Mouse (Mus musculus): ENCODE measurements around the gene Smtnl1. TPM values are rescaled to one million over a fixed set of nuclear protein-coding genes. Genes with fewer than 3 reads are reported as not detected.

Smtnl1 gene
- total and polyA plus RNA-seq, 3 experiments: 0.13 to 1.5 TPM; not detected in 1

- Histone ChIP-seq H3K4me1 (ENCODE audit: control insufficient read depth in 1 of 2, insufficient read depth in 2 of 2) (0 out of 4 replicates have a peak, but pooled peaks cover 0 to 5% of the 10 kb centered on the region in 2 experiments), H3K4me3 (replicated peaks in 1 of 3; ENCODE audit: low read depth in 2 of 3, low read length in 2 of 3, poor library complexity in 1 of 3) (no peak overlapping the region), H3K9ac (ENCODE audit: insufficient read depth, low read depth) (no peak overlapping the region), H3K27me3 (replicated peaks) (peaks cover 6% of the 10 kb centered on the region), H3K4me2 (ENCODE audit: insufficient read depth, low read depth, poor library complexity, severe bottlenecking) (peak overlapping the region; percentile 2; the same call in 1 of the 2 replicates), H3K79me2 (replicated peaks; ENCODE audit: control insufficient read depth, extremely low read depth, insufficient read depth, poor library complexity, severe bottlenecking) (no peaks in the 10 kb centered on the region), H3K36me3 (replicated peaks in 1 of 2; ENCODE audit: control insufficient read depth in 1 of 2, insufficient read depth in 1 of 2, low read length in 1 of 2) (no peaks in the 10 kb centered on the region), H3K9me3 (replicated peaks; ENCODE audit: low read length) (no peaks in the 10 kb centered on the region), H3K27ac (ENCODE audit: insufficient read depth, low read depth) (no peak overlapping the region)
- dilution Hi-C loops (cut with MboI; ENCODE audit: extremely low pct_ligation_motif_present, extremely low pct_unique_long_range_greater_than_20kb, low sequenced_read_pairs): no loop called here
- TF ChIP-seq ZNF384 (IDR thresholded peaks at IDR 0.05; ENCODE audit: low read depth, low read length): no peak
- 0 out of 2 replicates have a peak, but pooled peaks have one; percentile 42 for TF ChIP-seq MXI1 (IDR thresholded peaks at IDR 0.05; ENCODE audit: low read depth, low read length)
- no peak for TF ChIP-seq NELFE (IDR thresholded peaks at IDR 0.05; ENCODE audit: low read depth, low read length)
- 0 out of 2 replicates have a peak, but pooled peaks have one; percentile 30 for TF ChIP-seq EP300 (IDR thresholded peaks at IDR 0.05; ENCODE audit: low read length)
- TF ChIP-seq USF2 (conservative IDR thresholded peaks at IDR 0.05; ENCODE audit: low read depth, low read length): no peak
- TF ChIP-seq BHLHE40 (IDR thresholded peaks at IDR 0.05; ENCODE audit: low read depth, low read length): 0 out of 2 replicates have a peak, but pooled peaks have one; percentile 26
- no peak for DNase-seq (ENCODE audit: extremely low read depth)
- in situ Hi-C loops (cut with MboI; ENCODE audit: low pct_ligation_motif_present, low pct_unique_long_range_greater_than_20kb, low sequenced_read_pairs): no loop called here
Observed at GRCm38 (mm10) chr2:84761840-84762239, 60.6 kb downstream of the Smtnl1 start.

- H3K4me3 ChIP-seq (replicated peaks in 1 of 3; ENCODE audit: low read depth in 2 of 3, low read length in 2 of 3, poor library complexity in 1 of 3): no peak overlapping the region
- in situ Hi-C loops (cut with MboI; ENCODE audit: low pct_ligation_motif_present, low pct_unique_long_range_greater_than_20kb, low sequenced_read_pairs) (no loop called here), dilution Hi-C loops (cut with MboI; ENCODE audit: extremely low pct_ligation_motif_present, extremely low pct_unique_long_range_greater_than_20kb, low sequenced_read_pairs) (no loop called here)
- H3K27me3 ChIP-seq (replicated peaks): peaks cover 4% of the 10 kb centered on the region
- no peak overlapping the region for H3K27ac ChIP-seq (ENCODE audit: insufficient read depth, low read depth)
- H3K9ac ChIP-seq (ENCODE audit: insufficient read depth, low read depth): no peak overlapping the region
- TF ChIP-seq MAX (IDR thresholded peaks at IDR 0.05; ENCODE audit: low read length) (0 out of 2 replicates have a peak, but pooled peaks have one; percentile 33), USF2 (conservative IDR thresholded peaks at IDR 0.05; ENCODE audit: low read depth, low read length) (peak; percentile 58), CTCF (conservative IDR thresholded peaks at IDR 0.05 in 1 of 2, IDR thresholded peaks at IDR 0.05 in 1 of 2; ENCODE audit: low read depth in 2 of 2, low read length in 2 of 2) (no peak), ZMIZ1 (IDR thresholded peaks at IDR 0.05; ENCODE audit: low read depth, low read length) (no peak), BHLHE40 (IDR thresholded peaks at IDR 0.05; ENCODE audit: low read depth, low read length) (peak; percentile 42; the same call in 1 of the 2 replicates), USF1 (IDR thresholded peaks at IDR 0.05; ENCODE audit: low read depth, low read length) (peak; percentile 50)
- DNase-seq (ENCODE audit: extremely low read depth): no peak
- no peaks in the 10 kb centered on the region for H3K79me2 ChIP-seq (replicated peaks; ENCODE audit: control insufficient read depth, extremely low read depth, insufficient read depth, poor library complexity, severe bottlenecking)
- no peak overlapping the region for H3K4me2 ChIP-seq (ENCODE audit: insufficient read depth, low read depth, poor library complexity, severe bottlenecking)
- H3K9me3 ChIP-seq (replicated peaks; ENCODE audit: low read length): no peaks in the 10 kb centered on the region
- 0 out of 4 replicates have a peak, but pooled peaks cover 0 to 5% of the 10 kb centered on the region in 2 experiments for H3K4me1 ChIP-seq (ENCODE audit: control insufficient read depth in 1 of 2, insufficient read depth in 2 of 2)
- no peaks in the 10 kb centered on the region for H3K36me3 ChIP-seq (replicated peaks in 1 of 2; ENCODE audit: control insufficient read depth in 1 of 2, insufficient read depth in 1 of 2, low read length in 1 of 2)
Observed at GRCm38 (mm10) chr2:84761309-84761708, 61.1 kb downstream of the Smtnl1 start.

Other genes starting within 250 kb of the Smtnl1 start
Only the 20 nearest of the 21 such genes appear.
- 2.7 and 2.8 TPM in 2 replicates for gene Ctnnd1, start 171.9 kb downstream of the Smtnl1 start, total RNA-seq (2012; rRNA removed)
- 0.28 and 0.38 TPM in 2 replicates for gene Ctnnd1, start 171.9 kb downstream of the Smtnl1 start, total RNA-seq (2014; rRNA removed)
- 1.2 and 1.5 TPM in 2 replicates for gene Ctnnd1, start 171.9 kb downstream of the Smtnl1 start, polyA plus RNA-seq (2012; ENCODE audit: insufficient read length, low read depth)
- 0.04 and 0.08 TPM in 2 replicates for gene Btbd18, start 163.6 kb downstream of the Smtnl1 start, total RNA-seq (2012; rRNA removed)
- not detected in 2 replicates for gene Btbd18, start 163.6 kb downstream of the Smtnl1 start, total RNA-seq (2014; rRNA removed)
- 0.18 and 0.24 TPM in 2 replicates for gene Btbd18, start 163.6 kb downstream of the Smtnl1 start, polyA plus RNA-seq (2012; ENCODE audit: insufficient read length, low read depth)
- gene Selenoh, start 151.9 kb downstream of the Smtnl1 start, total RNA-seq (2012; rRNA removed): 453 and 473 TPM in 2 replicates
- gene Selenoh, start 151.9 kb downstream of the Smtnl1 start, total RNA-seq (2014; rRNA removed): 408 and 428 TPM in 2 replicates
- gene Selenoh, start 151.9 kb downstream of the Smtnl1 start, polyA plus RNA-seq (2012; ENCODE audit: insufficient read length, low read depth): 275 and 277 TPM in 2 replicates
- not detected in 2 replicates for gene Gm28635, start 144.6 kb downstream of the Smtnl1 start, total RNA-seq (2012; rRNA removed)
- not detected in 2 replicates for gene Gm28635, start 144.6 kb downstream of the Smtnl1 start, total RNA-seq (2014; rRNA removed)
- gene Gm28635, start 144.6 kb downstream of the Smtnl1 start, polyA plus RNA-seq (2012; ENCODE audit: insufficient read length, low read depth): not detected in 2 replicates
- gene Med19, start 144.2 kb downstream of the Smtnl1 start, total RNA-seq (2012; rRNA removed): 10.7 and 12.7 TPM in 2 replicates
- gene Med19, start 144.2 kb downstream of the Smtnl1 start, total RNA-seq (2014; rRNA removed): 25.6 and 25.9 TPM in 2 replicates
- gene Med19, start 144.2 kb downstream of the Smtnl1 start, polyA plus RNA-seq (2012; ENCODE audit: insufficient read length, low read depth): 23.1 and 24.7 TPM in 2 replicates
- gene Tmx2, start 143.5 kb downstream of the Smtnl1 start, total RNA-seq (2012; rRNA removed): 58.7 and 76.5 TPM in 2 replicates
- 66.4 and 68.1 TPM in 2 replicates for gene Tmx2, start 143.5 kb downstream of the Smtnl1 start, total RNA-seq (2014; rRNA removed)
- 70.4 and 75.5 TPM in 2 replicates for gene Tmx2, start 143.5 kb downstream of the Smtnl1 start, polyA plus RNA-seq (2012; ENCODE audit: insufficient read length, low read depth)
- 25.4 and 28.5 TPM in 2 replicates for gene Zdhhc5, start 107.5 kb downstream of the Smtnl1 start, total RNA-seq (2012; rRNA removed)
- 35.5 and 37.7 TPM in 2 replicates for gene Zdhhc5, start 107.5 kb downstream of the Smtnl1 start, total RNA-seq (2014; rRNA removed)
- gene Zdhhc5, start 107.5 kb downstream of the Smtnl1 start, polyA plus RNA-seq (2012; ENCODE audit: insufficient read length, low read depth): 37.6 and 45.5 TPM in 2 replicates
- gene Clp1, start 95.3 kb downstream of the Smtnl1 start, total RNA-seq (2012; rRNA removed): 32.0 and 42.1 TPM in 2 replicates
- 65.2 and 67.1 TPM in 2 replicates for gene Clp1, start 95.3 kb downstream of the Smtnl1 start, total RNA-seq (2014; rRNA removed)
- 37.0 and 46.5 TPM in 2 replicates for gene Clp1, start 95.3 kb downstream of the Smtnl1 start, polyA plus RNA-seq (2012; ENCODE audit: insufficient read length, low read depth)
- gene Ypel4, start 88.6 kb downstream of the Smtnl1 start, total RNA-seq (2012; rRNA removed): 0.25 and 0.59 TPM in 2 replicates
- gene Ypel4, start 88.6 kb downstream of the Smtnl1 start, total RNA-seq (2014; rRNA removed): not detected in 2 replicates
- not detected in 2 replicates for gene Ypel4, start 88.6 kb downstream of the Smtnl1 start, polyA plus RNA-seq (2012; ENCODE audit: insufficient read length, low read depth)
- not detected in 2 replicates for gene Gm19426, start 79.0 kb downstream of the Smtnl1 start, total RNA-seq (2012; rRNA removed)
- gene Gm19426, start 79.0 kb downstream of the Smtnl1 start, total RNA-seq (2014; rRNA removed): not detected in 2 replicates
- not detected in 2 replicates for gene Gm19426, start 79.0 kb downstream of the Smtnl1 start, polyA plus RNA-seq (2012; ENCODE audit: insufficient read length, low read depth)
- gene Serping1, start 47.2 kb downstream of the Smtnl1 start, total RNA-seq (2012; rRNA removed): not detected in 2 replicates
- gene Serping1, start 47.2 kb downstream of the Smtnl1 start, total RNA-seq (2014; rRNA removed): not detected in 2 replicates
- not detected in 2 replicates for gene Serping1, start 47.2 kb downstream of the Smtnl1 start, polyA plus RNA-seq (2012; ENCODE audit: insufficient read length, low read depth)
- gene Ube2l6, start 23.8 kb downstream of the Smtnl1 start, total RNA-seq (2012; rRNA removed): 1.7 and 2.0 TPM in 2 replicates
- 7.3 and 8.5 TPM in 2 replicates for gene Ube2l6, start 23.8 kb downstream of the Smtnl1 start, total RNA-seq (2014; rRNA removed)
- gene Ube2l6, start 23.8 kb downstream of the Smtnl1 start, polyA plus RNA-seq (2012; ENCODE audit: insufficient read length, low read depth): 4.1 and 5.0 TPM in 2 replicates
- 81.2 and 99.6 TPM in 2 replicates for gene Timm10, start 4.3 kb upstream of the Smtnl1 start, total RNA-seq (2012; rRNA removed)
- gene Timm10, start 4.3 kb upstream of the Smtnl1 start, total RNA-seq (2014; rRNA removed): 107 and 115 TPM in 2 replicates
- gene Timm10, start 4.3 kb upstream of the Smtnl1 start, polyA plus RNA-seq (2012; ENCODE audit: insufficient read length, low read depth): 77.7 and 86.0 TPM in 2 replicates
- 4.9 and 5.0 TPM in 2 replicates for gene Slc43a1, start 16.2 kb upstream of the Smtnl1 start, total RNA-seq (2012; rRNA removed)
- 0.19 TPM in 1 of 2 replicates, not detected in the other for gene Slc43a1, start 16.2 kb upstream of the Smtnl1 start, total RNA-seq (2014; rRNA removed)
- gene Slc43a1, start 16.2 kb upstream of the Smtnl1 start, polyA plus RNA-seq (2012; ENCODE audit: insufficient read length, low read depth): 0.30 and 0.71 TPM in 2 replicates
- gene Rtn4rl2, start 64.1 kb upstream of the Smtnl1 start, total RNA-seq (2012; rRNA removed): not detected in 2 replicates
- not detected in 2 replicates for gene Rtn4rl2, start 64.1 kb upstream of the Smtnl1 start, total RNA-seq (2014; rRNA removed)
- gene Rtn4rl2, start 64.1 kb upstream of the Smtnl1 start, polyA plus RNA-seq (2012; ENCODE audit: insufficient read length, low read depth): not detected in 2 replicates
- gene Slc43a3, start 113.9 kb upstream of the Smtnl1 start, total RNA-seq (2012; rRNA removed): 121 and 136 TPM in 2 replicates
- 163 and 176 TPM in 2 replicates for gene Slc43a3, start 113.9 kb upstream of the Smtnl1 start, total RNA-seq (2014; rRNA removed)
- 140 and 174 TPM in 2 replicates for gene Slc43a3, start 113.9 kb upstream of the Smtnl1 start, polyA plus RNA-seq (2012; ENCODE audit: insufficient read length, low read depth)
- 0.81 and 1.5 TPM in 2 replicates for gene Prg2, start 157.8 kb upstream of the Smtnl1 start, total RNA-seq (2012; rRNA removed)
- 0.60 and 1.1 TPM in 2 replicates for gene Prg2, start 157.8 kb upstream of the Smtnl1 start, total RNA-seq (2014; rRNA removed)
- gene Prg2, start 157.8 kb upstream of the Smtnl1 start, polyA plus RNA-seq (2012; ENCODE audit: insufficient read length, low read depth): 0.49 and 0.93 TPM in 2 replicates
- gene Prg3, start 165.6 kb upstream of the Smtnl1 start, total RNA-seq (2012; rRNA removed): not detected in 2 replicates
- not detected in 2 replicates for gene Prg3, start 165.6 kb upstream of the Smtnl1 start, total RNA-seq (2014; rRNA removed)
- not detected in 2 replicates for gene Prg3, start 165.6 kb upstream of the Smtnl1 start, polyA plus RNA-seq (2012; ENCODE audit: insufficient read length, low read depth)
- 241 and 287 TPM in 2 replicates for gene Ssrp1, start 214.6 kb upstream of the Smtnl1 start, total RNA-seq (2012; rRNA removed)
- 287 and 297 TPM in 2 replicates for gene Ssrp1, start 214.6 kb upstream of the Smtnl1 start, total RNA-seq (2014; rRNA removed)
- gene Ssrp1, start 214.6 kb upstream of the Smtnl1 start, polyA plus RNA-seq (2012; ENCODE audit: insufficient read length, low read depth): 437 and 585 TPM in 2 replicates
- 2.4 and 7.1 TPM in 2 replicates for gene P2rx3, start 214.8 kb upstream of the Smtnl1 start, total RNA-seq (2012; rRNA removed)
- gene P2rx3, start 214.8 kb upstream of the Smtnl1 start, total RNA-seq (2014; rRNA removed): 1.7 and 2.2 TPM in 2 replicates
- 3.7 and 4.7 TPM in 2 replicates for gene P2rx3, start 214.8 kb upstream of the Smtnl1 start, polyA plus RNA-seq (2012; ENCODE audit: insufficient read length, low read depth)

Data from CH12.LX (cell line).